Comparison of ENCODE assay signal across 11 mouse cellular contexts in genomic region chr7:29212775-29213560, GRCm38 (mm10). TPM values are rescaled to one million over a fixed set of nuclear protein-coding genes. Genes with fewer than 3 reads are reported as not detected.
A peak's percentile ranks its signal among the peaks of the same experiment; 100 is the strongest.
DNase-seq lines count a peak whose midpoint lies in the region; ATAC-seq and TF ChIP-seq lines count a peak whose summit lies in the region.
"Not testable (repeated sequence)": the region's sequence is repeated elsewhere in the genome, so short reads cannot be mapped to it uniquely, and the experiment has no call there.
"Had no signal": no experiment of that assay in that cellular context is flagged by ENCODE, and none has a peak within 500 bp of the region (broad histone marks: within the 10 kb centered on the region; RNA-seq: fewer than 3 reads in every experiment).

No protein-coding gene starts in this region.

- 0 out of 2 replicates have a peak, but pooled peaks have one; percentile 24 for ATAC-seq in forebrain, embryonic 14.5 days
- ATAC-seq in heart, embryonic 14.5 days (ENCODE audit: insufficient number of reproducible peaks, insufficient read depth, low FRiP score, low read depth); limb, embryonic 13.5 days (ENCODE audit: low FRiP score, low read depth); neural tube, embryonic 11.5 days (ENCODE audit: insufficient read depth, low FRiP score, low TSS enrichment); stomach, embryonic 16.5 days (ENCODE audit: insufficient read depth, low FRiP score): not testable (repeated sequence)
- ATAC-seq in hindbrain, postnatal 0 days, result 0 out of 2 replicates have a peak, but pooled peaks have one; percentile 9

- peaks cover 25% of the 10 kb centered on the region for H3K4me1 ChIP-seq in embryonic facial prominence, embryonic 10.5 days
- H3K4me1 ChIP-seq in forebrain, embryonic 14.5 days (ENCODE audit: control insufficient read depth, insufficient read depth, low read length); heart, embryonic 14.5 days (ENCODE audit: control insufficient read depth in 2 of 2, insufficient read depth in 2 of 2, low read length in 2 of 2); hindbrain, postnatal 0 days (ENCODE audit: insufficient read depth, low read length); limb, embryonic 13.5 days; neural tube, embryonic 11.5 days (ENCODE audit: control insufficient read depth, insufficient read depth, low read length); stomach, embryonic 16.5 days (ENCODE audit: control insufficient read depth, insufficient read depth, low read length): not testable (repeated sequence)

- not testable (repeated sequence) for H3K9ac ChIP-seq in forebrain, embryonic 14.5 days (ENCODE audit: low read length); heart, embryonic 14.5 days (ENCODE audit: low read length); hindbrain, postnatal 0 days (replicated peaks; ENCODE audit: low read length); limb, embryonic 13.5 days; neural tube, embryonic 11.5 days (ENCODE audit: low read length); stomach, embryonic 16.5 days (ENCODE audit: low read length)

- WGBS in embryonic facial prominence, embryonic 10.5 days, result 11% methylated on average over 40 of the region's 40 CpGs
- 16% methylated on average over 39 of the region's 40 CpGs for WGBS in forebrain, embryonic 14.5 days
- 16% methylated on average over 40 of the region's 40 CpGs for WGBS in heart, embryonic 14.5 days
- 16% methylated on average over 40 of the region's 40 CpGs for WGBS in hindbrain, postnatal 0 days
- WGBS in limb, embryonic 13.5 days, result 18% methylated on average over 40 of the region's 40 CpGs
- 13% methylated on average over 40 of the region's 40 CpGs for WGBS in neural tube, embryonic 11.5 days
- 20% methylated on average over 40 of the region's 40 CpGs for WGBS in stomach, embryonic 16.5 days

- not testable (repeated sequence) for H3K27ac ChIP-seq in embryonic facial prominence, embryonic 10.5 days (replicated peaks); forebrain, embryonic 14.5 days (ENCODE audit: low read depth, low read length); heart, embryonic 14.5 days (replicated peaks in 1 of 2; ENCODE audit: control insufficient read depth in 1 of 2, insufficient read depth in 1 of 2, low read depth in 2 of 2, low read length in 2 of 2); limb, embryonic 13.5 days; neural tube, embryonic 11.5 days (ENCODE audit: low read depth, low read length); stomach, embryonic 16.5 days (ENCODE audit: low read length)
- peak overlapping the region; percentile 36; the same call in 1 of the 2 replicates for H3K27ac ChIP-seq in hindbrain, postnatal 0 days

- H3K9me3 ChIP-seq in embryonic facial prominence, embryonic 10.5 days; forebrain, embryonic 14.5 days (replicated peaks; ENCODE audit: control insufficient read depth, low read length); hindbrain, postnatal 0 days (ENCODE audit: low read length); limb, embryonic 13.5 days; neural tube, embryonic 11.5 days (ENCODE audit: control insufficient read depth, low read length); stomach, embryonic 16.5 days (replicated peaks; ENCODE audit: control insufficient read depth, low read length): not testable (repeated sequence)
- H3K9me3 ChIP-seq in heart, embryonic 14.5 days (ENCODE audit: control insufficient read depth, low read length), result peaks cover 18% of the 10 kb centered on the region

- TF ChIP-seq CTCF in hindbrain, postnatal 0 days (IDR thresholded peaks at IDR 0.05; ENCODE audit: low read depth), result not testable (repeated sequence)

- peak overlapping the region; percentile 48 for H3K4me3 ChIP-seq in embryonic facial prominence, embryonic 10.5 days
- 0 out of 2 replicates have a peak overlapping the region, but pooled peaks have one; percentile 18 for H3K4me3 ChIP-seq in forebrain, embryonic 14.5 days (ENCODE audit: low read depth, low read length)
- H3K4me3 ChIP-seq in heart, embryonic 14.5 days (ENCODE audit: control insufficient read depth in 1 of 2, insufficient read depth in 1 of 2, low read depth in 1 of 2, low read length in 2 of 2); stomach, embryonic 16.5 days (replicated peaks; ENCODE audit: low read length): not testable (repeated sequence)
- H3K4me3 ChIP-seq in hindbrain, postnatal 0 days (ENCODE audit: low read length), result 0 out of 2 replicates have a peak overlapping the region, but pooled peaks have one; percentile 10
- peak overlapping the region; percentile 20 for H3K4me3 ChIP-seq in limb, embryonic 13.5 days
- peak overlapping the region; percentile 4; the same call in 1 of the 2 replicates for H3K4me3 ChIP-seq in neural tube, embryonic 11.5 days (ENCODE audit: low read depth, low read length)

- peak overlapping the region; percentile 44 for H3K4me2 ChIP-seq in forebrain, embryonic 14.5 days (ENCODE audit: low read length)
- H3K4me2 ChIP-seq in heart, embryonic 14.5 days (ENCODE audit: low read length), result 0 out of 2 replicates have a peak overlapping the region, but pooled peaks have one; percentile 11
- peak overlapping the region; percentile 40 for H3K4me2 ChIP-seq in hindbrain, postnatal 0 days (ENCODE audit: low read depth, low read length)
- H3K4me2 ChIP-seq in limb, embryonic 13.5 days (replicated peaks), result peak overlapping the region; percentile 59
- H3K4me2 ChIP-seq in neural tube, embryonic 11.5 days (ENCODE audit: low read depth), result peak overlapping the region; percentile 26
- 0 out of 2 replicates have a peak overlapping the region, but pooled peaks have one; percentile 24 for H3K4me2 ChIP-seq in stomach, embryonic 16.5 days (ENCODE audit: low read depth, low read length)

- peaks cover 26% of the 10 kb centered on the region for H3K27me3 ChIP-seq in embryonic facial prominence, embryonic 10.5 days (replicated peaks; ENCODE audit: low read depth, poor library complexity, severe bottlenecking)
- H3K27me3 ChIP-seq in forebrain, embryonic 14.5 days (replicated peaks; ENCODE audit: control insufficient read depth, insufficient read depth, low read length); heart, embryonic 14.5 days (ENCODE audit: control insufficient read depth, insufficient read depth, low read length); hindbrain, postnatal 0 days (ENCODE audit: insufficient read depth, low read length); neural tube, embryonic 11.5 days (ENCODE audit: control insufficient read depth, insufficient read depth, low read length); stomach, embryonic 16.5 days (ENCODE audit: control insufficient read depth, insufficient read depth, low read length): not testable (repeated sequence)
- peaks cover 16% of the 10 kb centered on the region for H3K27me3 ChIP-seq in limb, embryonic 13.5 days

- not testable (repeated sequence) for H3K36me3 ChIP-seq in embryonic facial prominence, embryonic 10.5 days (replicated peaks); forebrain, embryonic 14.5 days (ENCODE audit: control insufficient read depth, insufficient read depth, low read length); heart, embryonic 14.5 days (ENCODE audit: control insufficient read depth, insufficient read depth, low read length); hindbrain, postnatal 0 days (ENCODE audit: insufficient read depth, low read length); limb, embryonic 13.5 days; neural tube, embryonic 11.5 days (ENCODE audit: control insufficient read depth, insufficient read depth, low read length); stomach, embryonic 16.5 days (ENCODE audit: control insufficient read depth, insufficient read depth, low read length)

- DNase-seq in embryonic facial prominence, embryonic 10.5 days (ENCODE audit: low spot score), result peak; percentile 11
- DNase-seq in forebrain, embryonic 14.5 days (ENCODE audit: low spot score); hindbrain, postnatal 0 days (ENCODE audit: low spot score); neural tube, embryonic 11.5 days (ENCODE audit: low spot score): not testable (repeated sequence)
- DNase-seq in lung, postnatal 10 days, result peak; percentile 10

RNA-seq across cellular contexts. Expression of gene Catsperg1, which starts 0.9 kb away (rescaled TPM):
- polyA plus RNA-seq in embryonic facial prominence, embryonic 10.5 days (2016; fragmentation: Nextera tagmentation; extraction: Ambion mirVana), result 0.10 and 0.24 TPM in 2 replicates
- polyA plus RNA-seq in forebrain, embryonic 14.5 days (2014; fragmentation: Nextera tagmentation; extraction: Ambion mirVana), result 0.85 and 1.6 TPM in 2 replicates
- 0.44 and 0.66 TPM in 2 replicates for polyA plus RNA-seq in heart, embryonic 14.5 days (2014; fragmentation: Nextera tagmentation; extraction: Ambion mirVana)
- 1.8 and 2.4 TPM in 2 replicates for total RNA-seq in hindbrain, postnatal 0 days (2014; rRNA removed)
- 0.95 and 1.9 TPM in 2 replicates for polyA plus RNA-seq in hindbrain, postnatal 0 days (2015; fragmentation: Nextera tagmentation; extraction: Ambion mirVana)
- polyA plus RNA-seq in limb, embryonic 13.5 days (2015; fragmentation: Nextera tagmentation; extraction: Ambion mirVana), result 0.46 and 0.51 TPM in 2 replicates
- 0.56 and 1.0 TPM in 2 replicates for polyA plus RNA-seq in neural tube, embryonic 11.5 days (2014; fragmentation: Nextera tagmentation; extraction: Ambion mirVana)
- 0.41 and 0.81 TPM in 2 replicates for polyA plus RNA-seq in stomach, embryonic 16.5 days (2015; fragmentation: Nextera tagmentation; extraction: Ambion mirVana)
- polyA plus RNA-seq: myocyte had no signal

RNA-seq across cellular contexts. Expression of gene Kcnk6, which starts 19.3 kb away (rescaled TPM):
- polyA plus RNA-seq in embryonic facial prominence, embryonic 10.5 days (2016; fragmentation: Nextera tagmentation; extraction: Ambion mirVana), result 0.74 and 1.1 TPM in 2 replicates
- polyA plus RNA-seq in forebrain, embryonic 14.5 days (2014; fragmentation: Nextera tagmentation; extraction: Ambion mirVana), result 0.22 and 0.46 TPM in 2 replicates
- polyA plus RNA-seq in heart, embryonic 14.5 days (2014; fragmentation: Nextera tagmentation; extraction: Ambion mirVana), result 0.85 and 1.2 TPM in 2 replicates
- 5.2 and 6.1 TPM in 2 replicates for total RNA-seq in hindbrain, postnatal 0 days (2014; rRNA removed)
- 0.92 and 1.5 TPM in 2 replicates for polyA plus RNA-seq in hindbrain, postnatal 0 days (2015; fragmentation: Nextera tagmentation; extraction: Ambion mirVana)
- polyA plus RNA-seq in limb, embryonic 13.5 days (2015; fragmentation: Nextera tagmentation; extraction: Ambion mirVana), result 1.9 and 2.3 TPM in 2 replicates
- 0.41 and 1.2 TPM in 2 replicates for polyA plus RNA-seq in neural tube, embryonic 11.5 days (2014; fragmentation: Nextera tagmentation; extraction: Ambion mirVana)
- 2.2 and 3.1 TPM in 2 replicates for polyA plus RNA-seq in stomach, embryonic 16.5 days (2015; fragmentation: Nextera tagmentation; extraction: Ambion mirVana)
- total RNA-seq: G1E had no signal
- polyA plus RNA-seq: G1E had no signal

RNA-seq across cellular contexts. Expression of gene Yif1b, which starts 25.2 kb away (rescaled TPM):
- polyA plus RNA-seq in embryonic facial prominence, embryonic 10.5 days (2016; fragmentation: Nextera tagmentation; extraction: Ambion mirVana), result 100 and 102 TPM in 2 replicates
- 88.2 and 96.2 TPM in 2 replicates for polyA plus RNA-seq in forebrain, embryonic 14.5 days (2014; fragmentation: Nextera tagmentation; extraction: Ambion mirVana)
- 105 and 114 TPM in 2 replicates for polyA plus RNA-seq in heart, embryonic 14.5 days (2014; fragmentation: Nextera tagmentation; extraction: Ambion mirVana)
- 125 and 131 TPM in 2 replicates for total RNA-seq in hindbrain, postnatal 0 days (2014; rRNA removed)
- polyA plus RNA-seq in hindbrain, postnatal 0 days (2015; fragmentation: Nextera tagmentation; extraction: Ambion mirVana), result 122 and 130 TPM in 2 replicates
- polyA plus RNA-seq in limb, embryonic 13.5 days (2015; fragmentation: Nextera tagmentation; extraction: Ambion mirVana), result 123 and 124 TPM in 2 replicates
- polyA plus RNA-seq in neural tube, embryonic 11.5 days (2014; fragmentation: Nextera tagmentation; extraction: Ambion mirVana), result 87.3 and 94.1 TPM in 2 replicates
- polyA plus RNA-seq in stomach, embryonic 16.5 days (2015; fragmentation: Nextera tagmentation; extraction: Ambion mirVana), result 89.4 and 92.2 TPM in 2 replicates

RNA-seq across cellular contexts. Expression of gene Psmd8, which starts 32.5 kb away (rescaled TPM):
- 303 and 307 TPM in 2 replicates for polyA plus RNA-seq in embryonic facial prominence, embryonic 10.5 days (2016; fragmentation: Nextera tagmentation; extraction: Ambion mirVana)
- 337 and 364 TPM in 2 replicates for polyA plus RNA-seq in forebrain, embryonic 14.5 days (2014; fragmentation: Nextera tagmentation; extraction: Ambion mirVana)
- 227 and 241 TPM in 2 replicates for polyA plus RNA-seq in heart, embryonic 14.5 days (2014; fragmentation: Nextera tagmentation; extraction: Ambion mirVana)
- 320 and 323 TPM in 2 replicates for total RNA-seq in hindbrain, postnatal 0 days (2014; rRNA removed)
- polyA plus RNA-seq in hindbrain, postnatal 0 days (2015; fragmentation: Nextera tagmentation; extraction: Ambion mirVana), result 285 and 286 TPM in 2 replicates
- 270 and 272 TPM in 2 replicates for polyA plus RNA-seq in limb, embryonic 13.5 days (2015; fragmentation: Nextera tagmentation; extraction: Ambion mirVana)
- 321 and 325 TPM in 2 replicates for polyA plus RNA-seq in neural tube, embryonic 11.5 days (2014; fragmentation: Nextera tagmentation; extraction: Ambion mirVana)
- 242 and 249 TPM in 2 replicates for polyA plus RNA-seq in stomach, embryonic 16.5 days (2015; fragmentation: Nextera tagmentation; extraction: Ambion mirVana)

RNA-seq across cellular contexts. Expression of gene 2200002D01Rik, which starts 35.3 kb away (rescaled TPM):
- 4.4 and 4.6 TPM in 2 replicates for polyA plus RNA-seq in embryonic facial prominence, embryonic 10.5 days (2016; fragmentation: Nextera tagmentation; extraction: Ambion mirVana)
- polyA plus RNA-seq in forebrain, embryonic 14.5 days (2014; fragmentation: Nextera tagmentation; extraction: Ambion mirVana), result 0.37 and 1.2 TPM in 2 replicates
- polyA plus RNA-seq in heart, embryonic 14.5 days (2014; fragmentation: Nextera tagmentation; extraction: Ambion mirVana), result 5.9 and 7.7 TPM in 2 replicates
- not detected in 2 replicates for total RNA-seq in hindbrain, postnatal 0 days (2014; rRNA removed)
- polyA plus RNA-seq in hindbrain, postnatal 0 days (2015; fragmentation: Nextera tagmentation; extraction: Ambion mirVana), result 0.91 and 1.4 TPM in 2 replicates
- 1.7 and 2.0 TPM in 2 replicates for polyA plus RNA-seq in limb, embryonic 13.5 days (2015; fragmentation: Nextera tagmentation; extraction: Ambion mirVana)
- polyA plus RNA-seq in neural tube, embryonic 11.5 days (2014; fragmentation: Nextera tagmentation; extraction: Ambion mirVana), result 1.2 and 1.6 TPM in 2 replicates
- polyA plus RNA-seq in stomach, embryonic 16.5 days (2015; fragmentation: Nextera tagmentation; extraction: Ambion mirVana), result 77.3 and 80.2 TPM in 2 replicates
- total RNA-seq: left cerebral cortex, postnatal 25 days had no signal
- polyA plus RNA-seq: G1E had no signal
